ENCODE assay signal across 8 mouse cellular contexts in genomic region chr17:29007243-29007640, GRCm38 (mm10). TPM values are rescaled to one million over a fixed set of nuclear protein-coding genes. Genes with fewer than 3 reads are reported as not detected.
DNase-seq lines count a peak whose midpoint lies in the region; ATAC-seq lines count a peak whose summit lies in the region.

No protein-coding gene starts in this region.

- ATAC-seq in hindbrain, embryonic 12.5 days (ENCODE audit: low FRiP score) = no peak; the same call in 1 of the 2 replicates
- peak; percentile 30 for ATAC-seq in megakaryocyte-erythroid progenitor cell, adult 5-6 weeks (replicated peaks; ENCODE audit: low FRiP score, low TSS enrichment, poor library complexity, severe bottlenecking)

- peak overlapping the region; percentile 84 for H3K4me2 ChIP-seq in hindbrain, embryonic 12.5 days (replicated peaks)

- H3K9ac ChIP-seq in hindbrain, embryonic 12.5 days = peak overlapping the region; percentile 97

- H3K27ac ChIP-seq in hindbrain, embryonic 12.5 days = peak overlapping the region; percentile 96

- WGBS in hindbrain, embryonic 12.5 days = under 1% methylated on average over 19 of the region's 19 CpGs

- H3K4me1 ChIP-seq in hindbrain, embryonic 12.5 days = peaks cover 24% of the 10 kb centered on the region

- H3K27me3 ChIP-seq in hindbrain, embryonic 12.5 days = no peaks in the 10 kb centered on the region

- no peaks in the 10 kb centered on the region for H3K9me3 ChIP-seq in hindbrain, embryonic 12.5 days (replicated peaks)

- DNase-seq in cerebellum, adult 9-10 months = peak; percentile 54
- DNase-seq in cerebellum, postnatal 36 days = no peak
- peak; percentile 13 for DNase-seq in right cerebral cortex, postnatal 25 days
- DNase-seq in right cerebral cortex, adult 18-20 months = no peak
- no peak for DNase-seq in urinary bladder, postnatal 36 days (ENCODE audit: low spot score in 2 of 2)
- DNase-seq in ovary, postnatal 36 days (ENCODE audit: low spot score) = no peak

- peak overlapping the region; percentile 97 for H3K4me3 ChIP-seq in hindbrain, embryonic 12.5 days

- no peaks in the 10 kb centered on the region for H3K36me3 ChIP-seq in hindbrain, embryonic 12.5 days

RNA-seq across cellular contexts. Expression of gene Stk38, which starts 0.6 kb away (rescaled TPM):
- polyA plus RNA-seq in hindbrain, embryonic 12.5 days (2016; fragmentation: Nextera tagmentation; extraction: Ambion mirVana) = 150 and 152 TPM in 2 replicates
- total RNA-seq in megakaryocyte-erythroid progenitor cell, adult 5-6 weeks (2014; fragmentation: Nextera tagmentation) = 123 TPM in 2 replicates
- total RNA-seq in megakaryocyte-erythroid progenitor cell, adult 5-6 weeks (2017) = 79.5 and 95.0 TPM in 2 replicates

RNA-seq across cellular contexts. Expression of gene Srsf3, which starts 25.2 kb away (rescaled TPM):
- 662 and 667 TPM in 2 replicates for polyA plus RNA-seq in hindbrain, embryonic 12.5 days (2016; fragmentation: Nextera tagmentation; extraction: Ambion mirVana)
- 501 and 513 TPM in 2 replicates for total RNA-seq in megakaryocyte-erythroid progenitor cell, adult 5-6 weeks (2014; fragmentation: Nextera tagmentation)
- total RNA-seq in megakaryocyte-erythroid progenitor cell, adult 5-6 weeks (2017) = 747 and 1,154 TPM in 2 replicates

RNA-seq across cellular contexts. Expression of gene Kctd20, which starts 55.5 kb away (rescaled TPM):
- 120 and 122 TPM in 2 replicates for polyA plus RNA-seq in hindbrain, embryonic 12.5 days (2016; fragmentation: Nextera tagmentation; extraction: Ambion mirVana)
- total RNA-seq in megakaryocyte-erythroid progenitor cell, adult 5-6 weeks (2014; fragmentation: Nextera tagmentation) = 23.5 and 33.8 TPM in 2 replicates
- 31.4 and 39.9 TPM in 2 replicates for total RNA-seq in megakaryocyte-erythroid progenitor cell, adult 5-6 weeks (2017)

Comparison
In these comparisons a context has a peak if more than half of its experiments do, and no peak if none do; other contexts are left out.
1. DNase-seq: peak in cerebellum, adult 9-10 months (single experiment) and right cerebral cortex, postnatal 25 days (single experiment); none in cerebellum, postnatal 36 days (0 of 2), right cerebral cortex, adult 18-20 months (single experiment), urinary bladder, postnatal 36 days (0 of 2) and ovary, postnatal 36 days (single experiment).